Mouse (Mus musculus) monocyte, adult 2 months (primary cell): ENCODE data around the gene Cxcr6.
A peak's percentile ranks its signal among the peaks of the same experiment; 100 is the strongest.

Source experiments
- DNase-seq, 2 experiments: peaks; one replicate each; pipeline ENCODE4 v3.0.0; 2022; ENCODE audit warnings: low spot score in 2 of 2, low read depth in 1 of 2

The Cxcr6 gene

GRCm38 (mm10) chr9:123815996-123816395, 9.7 kb downstream of the Cxcr6 start:
- DNase-seq = no peak

- DNase-seq = no peak
Measured at GRCm38 (mm10) chr9:123818601-123819000, 12.3 kb downstream of the Cxcr6 start.

GRCm38 (mm10) chr9:123826631-123827030, 20.4 kb downstream of the Cxcr6 start:
- DNase-seq = no peak

- DNase-seq = no peak
Measured at GRCm38 (mm10) chr9:123828916-123829315, 22.6 kb downstream of the Cxcr6 start.

- no peak for DNase-seq
Measured at GRCm38 (mm10) chr9:123835851-123836250, 29.6 kb downstream of the Cxcr6 start.

GRCm38 (mm10) chr9:123840243-123840642, 34.0 kb downstream of the Cxcr6 start:
- peak; percentile 62 to 80 for DNase-seq

- DNase-seq = no peak
Measured at GRCm38 (mm10) chr9:123844468-123844867, 38.2 kb downstream of the Cxcr6 start.

- DNase-seq = no peak
Measured at GRCm38 (mm10) chr9:123845120-123845519, 38.8 kb downstream of the Cxcr6 start.

- DNase-seq = no peak
Measured at GRCm38 (mm10) chr9:123846490-123846889, 40.2 kb downstream of the Cxcr6 start.

- no peak for DNase-seq
Measured at GRCm38 (mm10) chr9:123849976-123850695, 43.9 kb downstream of the Cxcr6 start.

GRCm38 (mm10) chr9:123850705-123851061, 44.4 kb downstream of the Cxcr6 start:
- no peak for DNase-seq

GRCm38 (mm10) chr9:123851062-123851712, 44.9 kb downstream of the Cxcr6 start:
- peak in 1 of 2 experiments; percentile 65 for DNase-seq

- DNase-seq = peak; percentile 91 to 95
Measured at GRCm38 (mm10) chr9:123851713-123852448, 45.6 kb downstream of the Cxcr6 start, which contains the start of gene Fyco1. TSS of gene Fyco1 (minus strand) at chr9:123851899.

GRCm38 (mm10) chr9:123852449-123853390, 46.4 kb downstream of the Cxcr6 start:
- peak in 1 of 2 experiments; percentile 39 for DNase-seq

GRCm38 (mm10) chr9:123856836-123857235, 50.6 kb downstream of the Cxcr6 start:
- DNase-seq = no peak
